Mouse (Mus musculus) ES-Bruce4 (cell line): ENCODE data around the gene Col4a5. TPM values are rescaled to one million over a fixed set of nuclear protein-coding genes. Genes with fewer than 3 reads are reported as not detected.
A peak's percentile ranks its signal among the peaks of the same experiment; 100 is the strongest.

Experiments
- H3K27ac ChIP-seq: 2 replicates; pipeline ENCODE4 v1.5.1; 2012; ENCODE audit warnings: low read length, inconsistent platforms; ENCODE audit not compliant: insufficient read depth
- H3K27me3 ChIP-seq: 2 replicates; pipeline ENCODE4 v1.6.1; 2012; ENCODE audit warnings: mild to moderate bottlenecking, low read length, inconsistent platforms; ENCODE audit not compliant: control insufficient read depth, poor library complexity, insufficient read depth, severe bottlenecking
- H3K36me3 ChIP-seq: 2 replicates; pipeline ENCODE4 v1.6.1; 2012; ENCODE audit warnings: inconsistent platforms, mild to moderate bottlenecking, low read length, moderate library complexity; ENCODE audit not compliant: control insufficient read depth, poor library complexity, insufficient read depth, severe bottlenecking
- H3K4me1 ChIP-seq: one replicate; pipeline ENCODE4 v1.8.1; 2011; ENCODE audit warnings: low read length; ENCODE audit not compliant: control insufficient read depth, insufficient read depth
- H3K4me3 ChIP-seq: 2 replicates; pipeline ENCODE4 v1.5.1; 2011; ENCODE audit warnings: low read depth, mild to moderate bottlenecking, low read length
- H3K9ac ChIP-seq: 2 replicates; pipeline ENCODE4 v1.6.1; 2012; ENCODE audit warnings: low read depth, mild to moderate bottlenecking, inconsistent platforms; ENCODE audit not compliant: poor library complexity, severe bottlenecking
- H3K9me3 ChIP-seq: replicated peaks from 2 replicates; pipeline ENCODE4 v1.6.1; 2012; ENCODE audit warnings: mild to moderate bottlenecking, low read length, inconsistent platforms; ENCODE audit not compliant: control insufficient read depth, poor library complexity, insufficient read depth, severe bottlenecking
- CTCF ChIP-seq: IDR thresholded peaks from one replicate; pipeline ENCODE4 v1.8.1; 2011; ENCODE audit warnings: low read depth, low read length
- EP300 ChIP-seq: IDR thresholded peaks from 2 replicates; pipeline ENCODE4 v1.6.1; 2011; ENCODE audit warnings: low read depth, low read length; ENCODE audit not compliant: insufficient read depth
- POLR2A ChIP-seq: IDR thresholded peaks from one replicate; pipeline ENCODE4 v1.8.1; 2011; ENCODE audit warnings: low read length; ENCODE audit not compliant: insufficient read depth
- polyA plus RNA-seq: library from polyadenylated mRNA; stranded (reverse); fragments of >200 nt; gene quantifications from 2 replicates; pipeline ENCODE4 v1.2.4, GENCODE M21; 2011; ENCODE audit warnings: low read depth; ENCODE audit not compliant: missing spikeins, insufficient read depth, insufficient read length

Col4a5 gene
- polyA plus RNA-seq, 1 experiment: 3.1 TPM

DNA sequence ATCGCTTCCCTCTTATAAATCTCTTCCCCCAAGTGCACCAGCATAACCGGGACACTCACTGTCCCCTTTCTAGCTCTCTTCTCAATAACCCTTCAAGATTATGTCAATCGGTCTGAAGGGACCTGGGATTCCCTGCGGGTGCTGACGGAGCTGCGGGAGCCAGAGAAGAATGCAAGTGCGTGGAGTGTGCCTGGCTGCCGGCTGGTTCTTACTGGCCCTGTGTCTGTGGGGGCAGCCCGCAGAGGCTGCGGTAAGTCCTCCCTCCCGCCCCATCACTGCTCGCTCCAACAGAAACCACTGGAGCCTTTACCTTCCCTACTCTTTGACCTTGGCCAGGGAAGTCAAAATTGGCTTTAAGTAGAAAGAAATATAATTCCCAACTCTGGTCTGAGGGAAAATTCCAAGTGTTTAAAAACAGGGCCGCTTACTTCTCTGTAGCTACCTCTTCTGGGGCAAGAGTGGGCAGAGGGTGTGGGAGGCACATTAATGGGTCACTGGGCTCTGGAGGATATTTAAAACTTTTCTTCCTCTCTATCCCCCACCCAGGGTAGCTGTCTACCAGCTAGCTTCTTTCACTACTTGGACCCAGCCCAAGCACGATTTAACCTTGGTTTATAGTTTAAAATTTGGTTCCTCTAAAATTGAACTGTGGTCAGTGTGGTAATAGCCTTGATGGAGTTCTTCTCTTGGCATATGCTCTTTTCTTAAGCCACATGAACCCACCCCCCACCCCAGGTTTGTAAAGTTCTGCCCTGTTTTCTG, 562 bp downstream of the Col4a5 start:
- H3K9me3 ChIP-seq: no peaks in the 10 kb centered on the region
- H3K9ac ChIP-seq: peak overlapping the region; percentile 58
- no peaks in the 10 kb centered on the region for H3K27me3 ChIP-seq
- H3K4me3 ChIP-seq: peak overlapping the region; percentile 71
- TF ChIP-seq CTCF: no peak
- TF ChIP-seq EP300: no peak
- no peak for TF ChIP-seq POLR2A
- no peaks in the 10 kb centered on the region for H3K36me3 ChIP-seq
- no peaks in the 10 kb centered on the region for H3K4me1 ChIP-seq
- no peak overlapping the region for H3K27ac ChIP-seq

DNA sequence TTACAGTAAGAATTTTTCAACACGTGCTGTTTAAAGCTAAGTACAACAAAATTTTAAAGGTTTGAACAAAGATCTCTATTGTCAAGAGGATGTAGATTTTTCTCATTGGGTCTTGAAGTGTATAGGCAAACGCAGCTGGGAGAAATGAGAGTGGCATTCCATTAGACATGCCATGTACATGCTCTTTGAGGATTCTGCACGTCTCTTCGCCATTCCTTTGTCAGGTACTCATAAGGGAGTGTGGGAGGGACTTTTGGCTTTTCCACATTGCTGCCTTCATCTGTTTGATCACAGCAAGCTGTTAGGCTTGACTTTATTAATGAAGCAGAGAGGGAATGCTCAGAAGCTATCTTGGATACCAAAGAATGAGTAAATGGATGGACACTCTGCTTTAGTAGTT, 19.4 kb downstream of the Col4a5 start:
- H3K9ac ChIP-seq: no peak overlapping the region
- TF ChIP-seq CTCF (no peak), POLR2A (no peak), EP300 (no peak)
- no peaks in the 10 kb centered on the region for H3K4me1 ChIP-seq
- H3K4me3 ChIP-seq: no peak overlapping the region
- H3K36me3 ChIP-seq: no peaks in the 10 kb centered on the region
- no peaks in the 10 kb centered on the region for H3K9me3 ChIP-seq
- no peak overlapping the region for H3K27ac ChIP-seq
- H3K27me3 ChIP-seq: no peaks in the 10 kb centered on the region

DNA sequence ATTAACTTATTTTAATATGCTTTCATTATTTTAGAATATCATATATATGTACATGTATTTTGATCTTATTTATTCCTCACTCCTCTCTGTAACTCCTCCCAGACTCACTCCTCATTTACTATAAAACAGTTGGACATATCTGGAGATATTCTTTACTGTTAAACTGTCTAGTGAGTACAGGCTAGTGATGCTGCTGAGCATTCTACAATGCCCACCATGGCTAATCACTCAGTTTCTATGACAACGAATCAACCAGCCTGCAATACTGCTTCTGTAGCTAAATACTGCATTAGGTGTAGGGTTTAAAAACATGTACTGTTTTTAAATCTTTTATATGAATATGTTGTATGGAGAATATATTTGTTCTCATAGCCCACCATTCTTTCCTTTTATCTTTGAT, 27.9 kb downstream of the Col4a5 start:
- TF ChIP-seq EP300: no peak
- TF ChIP-seq POLR2A: no peak
- TF ChIP-seq CTCF: no peak
- no peaks in the 10 kb centered on the region for H3K4me1 ChIP-seq
- H3K4me3 ChIP-seq: no peak overlapping the region
- no peaks in the 10 kb centered on the region for H3K9me3 ChIP-seq
- H3K36me3 ChIP-seq: no peaks in the 10 kb centered on the region
- H3K9ac ChIP-seq: no peak overlapping the region
- H3K27ac ChIP-seq: no peak overlapping the region
- H3K27me3 ChIP-seq: no peaks in the 10 kb centered on the region

DNA sequence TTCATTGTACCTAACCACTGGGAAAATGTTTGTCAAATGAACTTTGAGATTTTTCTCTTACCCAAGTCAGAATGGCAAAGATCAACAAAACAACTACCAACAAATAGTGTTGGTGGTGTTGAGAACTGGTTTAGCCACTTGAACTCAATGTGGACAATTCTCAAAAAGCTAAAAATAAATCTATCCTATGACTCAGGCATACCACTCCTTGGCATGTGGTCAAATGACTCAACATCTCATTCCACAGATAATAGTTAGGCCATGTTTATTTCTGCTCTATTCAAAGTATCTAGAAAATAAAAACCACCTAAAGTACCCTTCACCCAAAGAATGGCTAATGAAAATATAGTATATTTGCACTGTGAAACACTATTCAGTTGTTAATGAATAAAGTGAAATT, 58.3 kb downstream of the Col4a5 start:
- Histone ChIP-seq H3K27ac (no peak overlapping the region), H3K27me3 (no peaks in the 10 kb centered on the region), H3K4me3 (no peak overlapping the region), H3K9me3 (no peaks in the 10 kb centered on the region), H3K36me3 (no peaks in the 10 kb centered on the region), H3K9ac (no peak overlapping the region), H3K4me1 (no peaks in the 10 kb centered on the region)
- no peak for TF ChIP-seq CTCF
- TF ChIP-seq EP300: no peak
- no peak for TF ChIP-seq POLR2A

DNA sequence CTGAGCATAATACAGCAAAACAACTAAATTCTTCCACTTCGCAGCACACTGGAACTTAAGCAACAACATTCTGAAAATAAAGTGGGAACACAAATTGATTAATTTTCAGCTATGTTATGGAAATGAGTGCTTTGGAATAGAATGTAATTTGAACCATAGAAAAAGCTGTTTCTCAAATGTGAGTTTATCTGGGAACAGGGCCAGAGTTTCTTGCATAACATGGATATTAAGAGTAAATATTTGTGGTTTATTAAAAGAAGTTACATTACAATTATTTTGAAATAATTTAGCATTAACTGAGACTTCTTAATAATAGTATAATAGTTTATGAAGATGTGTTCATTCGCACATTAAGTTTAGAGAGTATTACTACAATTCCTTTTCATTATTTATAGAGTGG, 72.3 kb downstream of the Col4a5 start:
- Histone ChIP-seq H3K9ac (no peak overlapping the region), H3K36me3 (no peaks in the 10 kb centered on the region), H3K9me3 (no peaks in the 10 kb centered on the region), H3K27ac (no peak overlapping the region), H3K4me3 (no peak overlapping the region), H3K4me1 (no peaks in the 10 kb centered on the region), H3K27me3 (no peaks in the 10 kb centered on the region)
- TF ChIP-seq CTCF (no peak), EP300 (no peak), POLR2A (no peak)

DNA sequence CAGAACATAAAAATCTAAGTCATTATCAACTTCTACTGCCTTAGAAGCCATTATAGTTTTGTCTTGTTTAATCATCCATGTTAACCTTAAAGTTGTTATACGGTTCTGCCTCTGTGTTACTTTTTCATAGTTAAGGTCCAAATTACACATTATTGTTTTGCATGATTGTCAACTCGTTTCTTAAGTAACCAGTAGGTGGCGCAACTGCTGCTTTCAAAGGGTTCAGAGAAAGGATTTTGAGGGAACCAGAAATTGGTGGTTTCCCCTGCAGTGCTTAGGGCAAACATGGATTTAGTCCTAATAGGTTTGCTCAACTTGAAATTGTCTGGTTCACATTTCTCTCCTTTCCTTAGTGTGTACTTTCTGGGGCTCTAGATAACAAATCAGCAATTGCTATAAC, 115.1 kb downstream of the Col4a5 start:
- Histone ChIP-seq H3K27me3 (no peaks in the 10 kb centered on the region), H3K9me3 (no peaks in the 10 kb centered on the region), H3K36me3 (no peaks in the 10 kb centered on the region), H3K9ac (no peak overlapping the region), H3K4me1 (no peaks in the 10 kb centered on the region), H3K4me3 (no peak overlapping the region), H3K27ac (no peak overlapping the region)
- TF ChIP-seq POLR2A (no peak), EP300 (no peak), CTCF (no peak)
